Mouse (Mus musculus) right cerebral cortex, postnatal 36 days (tissue): ENCODE measurements at regions not wholly inside any gene's neighbourhood (a gene's known extent, or its start where the extent isn't known, plus 50 kb on each side); places are given as distances from the start of the nearest gene placed in this dataset.
"Not testable (repeated sequence)": the region's sequence is repeated elsewhere in the genome, so short reads cannot be mapped to it uniquely, and the experiment has no call there.

Source experiments
- DNase-seq, 2 experiments: peaks; one replicate each; pipeline ENCODE4 v3.0.0; 2022; ENCODE audit warnings: low spot score in 2 of 2, mixed read lengths in 1 of 2

GRCm38 (mm10) chr9:97297538-97297937, 72.2 kb downstream of the Trim42 start:
- DNase-seq = peak; percentile 27 to 39

GRCm38 (mm10) chr9:97295770-97296169, 74.0 kb downstream of the Trim42 start:
- DNase-seq = peak; percentile 10 to 13

- DNase-seq = no peak
These were observed 77.9 kb downstream of the Trim42 start for GRCm38 (mm10) chr9:97291870-97292269.

- DNase-seq = no peak
These were observed 85.4 kb downstream of the Trim42 start for GRCm38 (mm10) chr9:97284282-97284802.

GRCm38 (mm10) chr9:97282090-97282489, 87.7 kb downstream of the Trim42 start:
- DNase-seq = no peak

- DNase-seq = not testable (repeated sequence)
These were observed 94.3 kb downstream of the Trim42 start for GRCm38 (mm10) chr9:97275449-97275848.

GRCm38 (mm10) chr9:97273891-97274290, 95.9 kb downstream of the Trim42 start:
- DNase-seq = no peak

- DNase-seq = no peak
These were observed 97.7 kb downstream of the Trim42 start for GRCm38 (mm10) chr9:97272061-97272460.

- DNase-seq = no peak
These were observed 122.1 kb downstream of the Trim42 start for GRCm38 (mm10) chr9:97247621-97248020.

GRCm38 (mm10) chr9:97226074-97226473, 115.1 kb upstream of the Slc25a36 start:
- no peak for DNase-seq

GRCm38 (mm10) chr9:97224549-97224948, 113.6 kb upstream of the Slc25a36 start:
- DNase-seq = no peak

GRCm38 (mm10) chr9:97214806-97215205, 103.8 kb upstream of the Slc25a36 start:
- DNase-seq = no peak

GRCm38 (mm10) chr9:97190321-97190860, 79.4 kb upstream of the Slc25a36 start:
- DNase-seq = no peak

GRCm38 (mm10) chr9:97189646-97190045, 78.7 kb upstream of the Slc25a36 start:
- DNase-seq = no peak

- no peak for DNase-seq
These were observed 77.8 kb upstream of the Slc25a36 start for GRCm38 (mm10) chr9:97188616-97189330.

GRCm38 (mm10) chr9:97173230-97173951, 62.4 kb upstream of the Slc25a36 start:
- no peak for DNase-seq

- DNase-seq = no peak
These were observed 61.1 kb upstream of the Slc25a36 start for GRCm38 (mm10) chr9:97172075-97172474.

- no peak for DNase-seq
These were observed 60.5 kb upstream of the Slc25a36 start for GRCm38 (mm10) chr9:97171484-97171883.

GRCm38 (mm10) chr9:97170836-97171235, 59.9 kb upstream of the Slc25a36 start:
- DNase-seq = no peak

GRCm38 (mm10) chr9:97162465-97162864, 51.5 kb upstream of the Slc25a36 start:
- no peak for DNase-seq
